Mouse (Mus musculus) intestine, embryonic 14.5 days (tissue): ENCODE data around the gene Trim43a. TPM values are rescaled to one million over a fixed set of nuclear protein-coding genes. Genes with fewer than 3 reads are reported as not detected.
"Not testable (repeated sequence)": the region's sequence is repeated elsewhere in the genome, so short reads cannot be mapped to it uniquely, and the experiment has no call there.

Experiments
- ATAC-seq: fragments of 200-750 bp; cut with Nextera tagmentation; replicated peaks from 2 replicates; pipeline ENCODE4 v1.8.0; 2017; ENCODE audit warnings: low read depth, moderate number of reproducible peaks, moderate TSS enrichment, moderate library complexity; ENCODE audit not compliant: low FRiP score, low TSS enrichment
- DNase-seq: peaks from one replicate; pipeline ENCODE4 v3.0.0-alpha.2; 2018; ENCODE audit warnings: low spot score
- H3K27ac ChIP-seq: fragments of 300-500 bp; sonication (generic); 2 replicates; pipeline ENCODE4 v1.5.1; 2014; ENCODE audit warnings: low read depth, mild to moderate bottlenecking, control low read depth
- H3K27me3 ChIP-seq: fragments of 300-500 bp; sonication (generic); replicated peaks from 2 replicates; pipeline ENCODE4 v1.6.1; 2014; ENCODE audit warnings: low read length, control low read depth; ENCODE audit not compliant: control insufficient read depth, insufficient read depth
- H3K36me3 ChIP-seq: fragments of 300-500 bp; sonication (generic); 2 replicates; pipeline ENCODE4 v1.6.1; 2014; ENCODE audit warnings: low read length, control low read depth; ENCODE audit not compliant: control insufficient read depth, insufficient read depth
- H3K4me1 ChIP-seq: fragments of 300-500 bp; sonication (generic); replicated peaks from 2 replicates; pipeline ENCODE4 v1.6.1; 2014; ENCODE audit warnings: low read length, control low read depth, mixed read lengths; ENCODE audit not compliant: control insufficient read depth, insufficient read depth
- H3K4me2 ChIP-seq: fragments of 300-500 bp; sonication (generic); 2 replicates; pipeline ENCODE4 v1.6.1; 2014; ENCODE audit warnings: low read length
- H3K4me3 ChIP-seq: fragments of 300-500 bp; sonication (generic); 2 replicates; pipeline ENCODE4 v1.5.1; 2014; ENCODE audit warnings: low read depth, low read length, control low read depth, mixed read lengths
- H3K9ac ChIP-seq: fragments of 300-500 bp; sonication (generic); 2 replicates; pipeline ENCODE4 v1.6.1; 2014; ENCODE audit warnings: mild to moderate bottlenecking, low read length
- H3K9me3 ChIP-seq: fragments of 300-500 bp; sonication (generic); 2 replicates; pipeline ENCODE4 v1.6.1; 2016; ENCODE audit warnings: low read length, control low read depth; ENCODE audit not compliant: control insufficient read depth
- WGBS: fragments of 180-500 bp; shearing (Covaris S2); extraction: QIAGEN DNeasy Blood & Tissue Kit; methylation state at CpG from one replicate; pipeline ENCODE4 v1.1.7; 2014; 5-methylcytosine and 5-hydroxymethylcytosine counted together
- polyA plus RNA-seq: library from polyadenylated mRNA; unstranded; fragments of >200 nt; fragmentation: Nextera tagmentation; extraction: Ambion mirVana; gene quantifications from 2 replicates; pipeline ENCODE4 v1.2.1, GENCODE M21; 2014

The Trim43a gene
- polyA plus RNA-seq, 1 experiment from 2014 or later, result 0.08 TPM

GRCm38 (mm10) chr9:88625803-88626514, 45.3 kb downstream of the Trim43a start:
- H3K36me3 ChIP-seq, ATAC-seq, H3K9ac ChIP-seq, DNase-seq, H3K4me2 ChIP-seq, H3K27me3 ChIP-seq, H3K4me1 ChIP-seq, H3K4me3 ChIP-seq, H3K9me3 ChIP-seq, H3K27ac ChIP-seq: not testable (repeated sequence)
- WGBS, result 69% methylated on average over 13 of the region's 20 CpGs

GRCm38 (mm10) chr9:88638125-88638524, 57.4 kb downstream of the Trim43a start:
- H3K9ac ChIP-seq, H3K4me3 ChIP-seq, H3K4me2 ChIP-seq, H3K9me3 ChIP-seq, H3K27ac ChIP-seq, H3K36me3 ChIP-seq, DNase-seq, H3K27me3 ChIP-seq, H3K4me1 ChIP-seq, ATAC-seq: not testable (repeated sequence)
- 79% methylated on average over 1 of the region's 1 CpGs for WGBS

Other genes with a start within 250 kb of the Trim43a start
- 29.7 and 35.1 TPM in 2 replicates for gene Snx14, start 141.9 kb upstream of the Trim43a start, polyA plus RNA-seq
- gene Gm20537, start 124.3 kb upstream of the Trim43a start, polyA plus RNA-seq, result 0.24 and 0.52 TPM in 2 replicates
- gene Syncrip, start 98.3 kb upstream of the Trim43a start, polyA plus RNA-seq, result 104 and 106 TPM in 2 replicates
- 8.8 and 9.6 TPM in 2 replicates for gene Zfp949, start 32.9 kb upstream of the Trim43a start, polyA plus RNA-seq
- 39.9 and 42.1 TPM in 2 replicates for gene Mthfsl, start 139.4 kb downstream of the Trim43a start, polyA plus RNA-seq
- gene Bcl2a1d, start 151.0 kb downstream of the Trim43a start, polyA plus RNA-seq, result 0.51 and 1.3 TPM in 2 replicates